Mouse (Mus musculus) cerebellum, adult (tissue): ENCODE measurements around the gene Ifnar2.
A peak's percentile ranks its signal among the peaks of the same experiment; 100 is the strongest.

Source experiments
- ATAC-seq: cut with Nextera tagmentation; 2 replicates; pipeline ENCODE4 v1.9.2; 2017; ENCODE audit warnings: mild to moderate bottlenecking, moderate library complexity, mixed read lengths; ENCODE audit not compliant: insufficient number of reproducible peaks, low FRiP score, low TSS enrichment

Gene Ifnar2

GRCm38 (mm10) chr16:91356760-91357525 lies 15.6 kb upstream of the Ifnar2 start:
- no peak for ATAC-seq

- no peak for ATAC-seq
These were observed 15.1 kb upstream of the Ifnar2 start for GRCm38 (mm10) chr16:91357526-91357900.

DNA sequence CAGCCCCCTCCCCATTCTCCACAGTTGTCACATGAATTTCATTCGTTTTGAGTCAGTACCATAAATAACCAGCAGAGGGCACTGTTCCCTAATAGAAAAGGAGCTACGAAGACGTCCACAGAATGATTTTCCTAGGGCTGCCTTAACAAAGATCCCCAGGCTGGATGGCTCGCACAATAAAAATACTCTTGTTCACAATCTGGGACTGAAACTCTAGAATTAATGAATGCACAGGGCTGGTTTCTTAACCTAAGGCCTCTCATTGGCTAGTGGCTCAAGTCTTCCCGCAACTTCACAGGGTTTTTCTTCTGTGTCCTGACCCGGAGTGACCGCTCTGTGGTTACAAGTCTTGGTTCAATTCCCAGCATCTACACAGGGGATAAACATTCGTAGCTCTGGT lies 14.0 kb upstream of the Ifnar2 start:
- 0 out of 2 replicates have a peak, but pooled peaks have one; percentile 49 for ATAC-seq

- no peak for ATAC-seq
These were observed 13.1 kb upstream of the Ifnar2 start for GRCm38 (mm10) chr16:91359531-91359930.

DNA sequence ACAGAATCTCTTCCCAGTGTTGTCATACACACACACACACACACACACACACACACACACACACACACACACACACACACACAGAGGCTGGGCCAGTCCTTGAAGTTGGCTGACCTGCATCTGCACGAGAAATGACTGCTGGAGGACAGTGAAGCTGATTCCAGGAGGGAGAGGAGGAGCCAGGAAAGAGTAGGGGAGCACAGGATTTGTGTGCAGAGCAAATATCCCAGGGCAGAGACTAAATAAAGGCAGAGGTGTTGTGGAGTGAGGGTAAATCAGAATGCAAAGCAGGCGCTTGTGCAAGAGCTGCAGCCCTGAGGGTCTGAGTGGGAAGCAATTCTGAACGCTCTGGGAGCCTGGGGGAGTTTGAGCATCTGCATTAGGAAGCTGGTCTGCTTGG lies 12.4 kb upstream of the Ifnar2 start:
- ATAC-seq: no peak

GRCm38 (mm10) chr16:91362006-91362405 lies 10.6 kb upstream of the Ifnar2 start:
- no peak for ATAC-seq

- ATAC-seq: no peak
These were observed 9.8 kb upstream of the Ifnar2 start for GRCm38 (mm10) chr16:91362616-91363272.

- ATAC-seq: no peak
These were observed 9.1 kb upstream of the Ifnar2 start for GRCm38 (mm10) chr16:91363483-91363882.

- ATAC-seq: no peak
These were observed 6.0 kb upstream of the Ifnar2 start for GRCm38 (mm10) chr16:91366567-91366966.

- no peak for ATAC-seq
These were observed 5.5 kb upstream of the Ifnar2 start for GRCm38 (mm10) chr16:91367066-91367465.

DNA sequence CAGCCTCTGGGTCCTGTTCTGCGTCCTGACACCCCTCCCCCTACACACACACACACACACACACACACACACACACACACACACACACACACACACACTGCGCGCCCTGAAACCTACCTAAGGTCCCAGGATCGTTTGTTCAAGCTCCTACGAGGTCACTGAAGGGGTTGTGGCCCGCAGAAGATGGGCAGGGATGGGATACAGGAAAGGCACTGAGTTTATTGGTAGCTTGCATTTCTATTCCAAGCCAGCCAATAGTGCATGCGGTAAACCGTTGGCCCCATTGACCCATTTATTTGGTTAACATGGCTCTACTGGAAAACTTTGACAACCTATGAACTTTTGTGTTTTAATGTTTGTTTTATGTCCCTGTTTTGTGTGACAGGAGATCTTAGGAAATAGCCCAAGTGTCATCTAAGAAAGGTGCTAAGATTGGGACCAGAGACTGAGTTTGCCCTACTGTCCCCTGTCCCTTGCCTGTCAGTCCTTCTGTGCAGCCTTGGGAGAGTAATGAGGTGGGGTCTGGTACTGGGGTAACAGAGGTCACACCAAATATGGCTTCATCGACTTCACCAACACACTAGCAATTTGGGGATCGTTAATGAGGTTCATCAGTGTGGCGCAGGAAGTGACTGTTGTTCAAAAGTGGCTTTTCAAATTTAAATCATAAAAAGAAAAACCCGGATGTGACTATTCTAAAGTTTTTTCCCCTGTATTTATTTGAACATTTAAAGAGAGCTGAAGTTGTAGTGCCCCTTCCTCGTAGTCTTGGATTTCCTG lies 1.1 kb downstream of the Ifnar2 start:
- no peak for ATAC-seq

DNA sequence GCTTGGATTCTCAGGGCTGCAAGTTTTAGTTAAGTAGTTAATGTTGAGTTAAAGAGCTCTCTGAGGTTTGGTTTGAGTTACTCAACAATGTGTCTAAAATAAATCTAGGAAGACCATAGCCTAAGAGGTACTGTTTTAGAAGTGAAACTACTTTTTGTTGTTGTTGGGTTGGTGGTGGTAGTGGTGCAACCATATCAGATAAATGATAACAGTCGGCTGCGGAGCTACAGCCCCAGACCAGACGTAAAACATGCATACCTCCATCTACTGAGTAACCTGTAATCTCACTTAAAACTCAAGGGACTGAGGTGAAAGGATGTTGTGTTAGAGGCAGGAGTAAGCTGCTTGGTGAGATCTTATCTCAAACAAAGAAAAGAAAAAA lies 1.7 kb downstream of the Ifnar2 start:
- ATAC-seq: no peak

DNA sequence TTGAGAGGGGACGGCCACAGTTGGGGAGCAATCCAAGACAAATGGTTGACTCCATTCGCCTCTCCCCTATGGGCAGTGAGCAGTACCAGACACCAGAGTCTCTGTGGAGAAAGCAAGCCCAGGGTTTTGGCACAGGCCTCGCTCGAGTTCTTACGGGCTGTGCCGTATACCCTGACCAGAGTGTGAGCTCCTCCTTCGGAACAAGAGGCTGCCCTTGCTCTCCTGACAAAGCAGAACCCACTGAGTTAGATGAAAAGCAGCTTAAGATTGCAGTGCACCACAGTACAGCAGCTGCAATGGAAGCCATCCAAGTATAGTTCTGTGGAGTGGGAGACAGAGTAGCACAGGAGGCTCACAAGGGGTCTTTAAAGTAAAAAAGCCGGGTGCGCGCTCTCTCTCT lies 4.1 kb downstream of the Ifnar2 start:
- no peak for ATAC-seq

DNA sequence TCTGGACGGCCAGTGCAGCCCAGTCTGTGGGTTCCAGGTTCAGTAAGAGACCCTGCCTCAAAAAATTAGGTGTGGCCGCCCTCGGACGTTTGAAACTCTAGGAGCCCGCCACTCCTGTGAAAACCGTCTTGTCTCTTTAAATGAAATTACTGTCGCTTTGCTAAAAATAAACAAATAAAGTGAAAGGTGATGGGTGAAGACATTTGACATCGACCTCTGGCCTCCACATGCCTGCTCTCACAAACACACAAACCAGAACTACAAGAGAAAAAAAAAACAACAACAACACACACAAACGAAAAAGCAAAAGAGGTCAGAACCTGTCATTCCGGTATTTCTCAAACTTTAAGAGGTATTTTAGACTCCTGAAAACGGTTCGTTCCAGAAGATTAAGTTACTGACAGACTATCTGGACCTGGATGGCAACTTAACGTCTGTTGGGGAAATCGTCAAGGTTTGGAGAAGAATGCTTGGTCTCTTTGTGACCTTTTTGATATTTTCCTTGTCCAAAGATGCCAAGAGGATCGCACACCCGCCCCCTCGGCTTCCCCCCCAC lies 5.9 kb downstream of the Ifnar2 start:
- no peak for ATAC-seq

GRCm38 (mm10) chr16:91378991-91379390 lies 6.4 kb downstream of the Ifnar2 start:
- ATAC-seq: no peak

- ATAC-seq: no peak
These were observed 6.8 kb downstream of the Ifnar2 start for GRCm38 (mm10) chr16:91379412-91379811.

GRCm38 (mm10) chr16:91380151-91380550 lies 7.6 kb downstream of the Ifnar2 start:
- no peak for ATAC-seq

DNA sequence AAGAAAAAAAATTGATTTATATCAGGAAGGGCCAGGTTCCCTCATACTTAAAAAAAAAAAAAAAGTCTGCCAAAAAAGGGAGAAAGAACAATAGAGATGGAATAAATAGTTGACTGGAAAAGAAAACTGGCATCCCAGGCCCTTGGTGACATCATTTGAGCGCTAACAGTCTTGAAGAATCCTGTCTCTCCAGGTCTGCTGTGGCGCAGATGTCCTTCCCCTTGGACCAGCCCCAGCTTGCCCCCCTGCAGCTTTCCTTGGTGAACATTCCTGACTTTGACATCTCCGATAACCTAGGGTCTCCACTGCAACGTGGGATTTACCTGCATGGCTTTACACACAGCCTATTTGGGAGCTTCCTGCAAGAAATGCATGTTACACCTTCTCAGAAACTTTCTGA lies 9.0 kb downstream of the Ifnar2 start:
- no peak for ATAC-seq

- no peak for ATAC-seq
These were observed 9.7 kb downstream of the Ifnar2 start for GRCm38 (mm10) chr16:91382261-91382790.

DNA sequence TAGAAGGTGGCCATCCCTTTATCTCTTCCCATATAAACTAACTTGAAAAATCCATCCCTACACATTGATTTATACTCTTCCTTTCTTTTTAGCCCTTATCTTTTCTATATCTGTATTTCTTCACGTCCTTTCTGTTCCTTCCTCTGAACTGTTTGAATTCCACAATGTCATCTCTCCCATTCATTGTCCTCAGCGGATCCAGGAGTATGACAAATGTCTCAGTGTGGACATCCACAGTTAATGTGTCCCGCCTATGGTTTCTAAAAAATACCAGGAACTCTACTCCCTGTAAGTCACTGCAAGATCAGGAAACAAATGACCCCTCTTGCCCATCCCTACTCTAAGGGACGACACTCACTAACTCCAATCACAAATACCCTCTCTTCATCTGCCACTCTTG lies 11.6 kb downstream of the Ifnar2 start:
- no peak for ATAC-seq

GRCm38 (mm10) chr16:91385621-91386020 lies 13.0 kb downstream of the Ifnar2 start:
- no peak for ATAC-seq
